Mouse (Mus musculus) frontal cortex, adult 2 months (tissue): ENCODE results near the gene Gm49403. TPM values are rescaled to one million over a fixed set of nuclear protein-coding genes. Genes with fewer than 3 reads are reported as not detected.
"Not testable (repeated sequence)": the region's sequence is repeated elsewhere in the genome, so short reads cannot be mapped to it uniquely, and the experiment has no call there.

Experiments used
- DNase-seq, 2 experiments: peaks; one replicate each; pipeline ENCODE4 v3.0.0; 2022; ENCODE audit warnings: low spot score in 1 of 2; ENCODE audit errors: extremely low spot score in 1 of 2
- polyA plus RNA-seq: library from polyadenylated mRNA; depleted of rRNA; stranded (reverse); fragments of >200 nt; gene quantifications from 2 replicates; pipeline ENCODE4 v1.2.3, GENCODE M21; 2012; rRNA removed

Gm49403 gene
- polyA plus RNA-seq, result not detected in 2 replicates

DNA sequence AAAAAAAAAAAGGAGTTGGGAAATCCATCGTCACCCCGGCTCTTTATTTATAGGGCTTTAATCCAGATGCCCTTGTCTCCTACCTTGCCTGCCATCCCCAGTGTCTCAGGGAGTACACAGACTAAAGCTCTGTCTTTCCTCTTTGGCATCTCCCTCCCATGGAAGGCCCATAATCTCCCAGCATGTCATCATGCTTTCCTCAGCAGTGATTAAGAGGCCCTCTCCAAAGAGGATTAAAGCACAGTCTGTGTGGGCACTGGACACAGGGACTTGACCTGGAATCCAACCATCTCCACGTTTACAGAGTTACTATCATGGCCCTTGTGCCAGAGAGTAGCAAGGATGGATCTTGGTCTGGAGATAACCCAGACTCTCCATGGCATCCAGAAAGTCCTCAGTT, at the start of gene Gm49403, which contains the start of gene Lbhd1:
Gene Gm49403 (plus strand): TSS at position 315 of the 400 bp plus-strand sequence.
Gene Lbhd1 (plus strand): TSS at position 117 of the 400 bp plus-strand sequence.
- DNase-seq, result no peak

- DNase-seq, result not testable (repeated sequence)
These were observed 47.4 kb upstream of the Gm49403 start for GRCm38 (mm10) chr19:8836327-8836726.

- DNase-seq, result peak; percentile 76 to 87
These were observed 46.4 kb upstream of the Gm49403 start, which contains the start of gene Bscl2 for GRCm38 (mm10) chr19:8837251-8837791. Gene Bscl2 (plus strand): TSS chr19:8837467.

DNA sequence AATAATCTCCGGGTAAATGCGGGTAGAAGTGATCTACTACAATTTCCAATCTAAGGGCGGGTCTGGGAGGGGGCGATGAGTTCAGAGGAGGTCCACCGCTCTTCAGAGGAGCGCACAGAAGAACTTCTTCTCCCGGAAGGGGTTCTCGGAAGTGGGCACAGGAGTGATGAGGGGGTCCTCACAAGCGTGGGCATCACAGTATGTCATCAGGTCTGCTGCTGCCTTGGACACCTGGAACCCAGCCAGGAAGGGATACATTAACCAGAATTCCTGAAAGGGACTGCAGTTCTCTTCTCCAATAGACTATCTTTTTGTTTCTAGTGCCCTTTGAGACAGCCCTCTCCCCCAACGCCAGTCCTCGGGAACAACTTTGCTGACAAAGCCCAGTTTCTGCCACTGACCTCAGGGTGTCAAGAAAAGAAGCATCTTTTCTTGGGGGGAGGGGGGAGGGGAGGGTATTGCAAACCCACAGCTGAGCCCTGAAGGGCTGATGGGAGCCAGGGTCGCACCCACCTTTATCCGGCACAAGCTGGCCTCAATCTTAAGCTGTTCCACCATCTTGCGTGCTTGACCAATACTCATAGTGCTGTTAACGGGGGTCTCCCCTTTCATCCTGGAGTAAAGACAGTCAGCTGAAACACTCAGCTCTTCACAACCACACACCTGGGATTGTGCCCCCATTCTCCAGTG, 45.5 kb upstream of the Gm49403 start:
- DNase-seq, result no peak

- peak; percentile 89 to 90 for DNase-seq
These were observed 44.4 kb upstream of the Gm49403 start, which contains the start of gene Gng3 for GRCm38 (mm10) chr19:8839103-8839907. Gene Gng3 (minus strand): TSS chr19:8839194.

GRCm38 (mm10) chr19:8839908-8840791, 43.6 kb upstream of the Gm49403 start:
- DNase-seq, result peak in 1 of 2 experiments; percentile 78

DNA sequence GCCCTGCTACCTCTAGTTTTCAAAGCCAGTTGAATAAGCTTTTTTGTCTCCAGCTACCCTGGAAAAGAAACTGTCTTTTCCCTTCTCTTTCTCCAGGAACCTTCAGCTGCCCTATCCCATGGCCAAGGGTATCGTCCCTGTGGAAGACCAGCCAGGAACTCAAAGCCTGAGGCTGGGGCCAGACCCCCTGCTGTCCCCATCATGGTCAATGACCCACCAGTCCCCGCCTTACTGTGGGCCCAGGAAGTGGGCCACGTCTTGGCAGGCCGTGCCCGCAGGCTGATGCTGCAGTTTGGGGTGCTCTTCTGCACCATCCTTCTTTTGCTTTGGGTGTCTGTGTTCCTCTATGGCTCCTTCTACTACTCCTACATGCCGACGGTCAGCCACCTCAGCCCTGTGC, 42.7 kb upstream of the Gm49403 start:
- DNase-seq, result no peak

DNA sequence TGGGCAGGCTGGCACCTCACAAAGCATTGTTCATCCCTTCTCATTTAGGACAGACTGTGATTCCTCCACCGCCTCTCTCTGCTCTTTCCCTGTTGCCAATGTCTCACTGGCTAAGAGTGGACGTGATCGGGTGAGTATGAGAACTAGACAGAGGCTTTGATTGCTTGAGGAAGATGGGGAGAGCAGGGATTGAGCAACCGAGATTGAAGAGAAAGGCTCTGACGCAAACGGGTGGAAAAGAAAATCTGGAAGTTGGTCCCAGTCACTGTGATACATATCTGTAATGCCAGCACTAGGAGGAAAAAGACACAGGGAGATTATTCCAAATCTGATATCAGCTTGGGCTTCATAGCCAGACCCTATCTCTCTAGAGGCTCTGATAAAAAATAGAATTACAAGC, 40.8 kb upstream of the Gm49403 start:
- no peak for DNase-seq

DNA sequence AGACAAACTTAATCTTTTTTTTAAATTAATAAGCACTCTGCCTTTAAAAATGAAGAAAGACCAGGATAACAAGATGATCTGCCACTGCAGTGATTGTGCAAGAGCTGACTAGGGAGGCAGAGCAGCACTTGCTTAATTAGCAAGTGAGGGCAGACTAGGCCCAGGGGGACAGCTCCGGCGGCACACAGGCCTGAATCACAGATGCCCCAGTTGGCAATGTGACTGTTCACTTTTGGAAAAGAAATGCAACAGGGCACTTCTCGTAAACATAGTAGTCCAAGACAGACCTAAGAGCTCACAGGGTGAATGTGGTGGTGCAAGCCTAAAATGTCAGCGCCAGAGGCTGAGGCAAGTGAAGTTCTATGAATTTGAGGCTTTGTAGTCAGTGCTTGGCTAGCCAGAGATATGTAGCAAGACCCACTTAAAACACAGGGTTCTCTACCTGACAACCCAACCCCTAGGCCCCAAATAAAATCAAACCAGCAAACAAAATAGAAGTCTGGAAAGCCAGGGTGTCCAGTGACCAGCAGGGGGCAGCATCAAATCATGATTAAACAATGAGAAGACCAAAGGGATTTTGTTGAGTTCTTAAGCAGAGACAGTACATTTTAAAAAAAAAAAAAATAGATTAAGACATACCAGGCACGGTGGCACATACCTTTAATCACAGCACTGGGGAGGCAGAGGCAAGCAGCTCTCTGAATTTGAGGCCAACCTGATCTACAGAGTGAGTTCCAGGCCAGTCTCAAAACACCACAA, 39.2 kb upstream of the Gm49403 start:
- peak in 1 of 2 experiments; percentile 91 for DNase-seq

DNA sequence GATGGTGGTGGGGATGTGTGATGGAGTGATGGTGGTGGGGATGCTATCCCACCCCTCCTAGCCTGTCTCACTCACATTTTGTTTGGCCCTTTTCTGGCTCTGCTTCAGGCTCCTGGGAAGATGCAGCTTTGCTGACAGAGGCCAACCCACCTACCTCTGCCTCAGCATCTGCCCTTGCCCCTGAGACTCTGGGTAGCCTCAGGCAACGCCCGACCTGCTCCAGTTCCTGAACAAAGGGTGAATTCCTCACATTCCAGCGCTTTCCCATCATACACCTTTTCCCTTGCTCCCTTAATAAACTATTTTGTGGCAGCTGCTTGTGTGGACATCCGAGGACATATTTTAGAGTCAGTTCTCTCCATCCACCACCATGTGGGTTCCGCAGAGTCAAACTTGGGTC, 35.4 kb upstream of the Gm49403 start:
- no peak for DNase-seq

- no peak for DNase-seq
These were observed 33.3 kb upstream of the Gm49403 start, which contains the start of gene Lrrn4cl for GRCm38 (mm10) chr19:8850402-8850901. Gene Lrrn4cl (plus strand): TSS chr19:8850768.

DNA sequence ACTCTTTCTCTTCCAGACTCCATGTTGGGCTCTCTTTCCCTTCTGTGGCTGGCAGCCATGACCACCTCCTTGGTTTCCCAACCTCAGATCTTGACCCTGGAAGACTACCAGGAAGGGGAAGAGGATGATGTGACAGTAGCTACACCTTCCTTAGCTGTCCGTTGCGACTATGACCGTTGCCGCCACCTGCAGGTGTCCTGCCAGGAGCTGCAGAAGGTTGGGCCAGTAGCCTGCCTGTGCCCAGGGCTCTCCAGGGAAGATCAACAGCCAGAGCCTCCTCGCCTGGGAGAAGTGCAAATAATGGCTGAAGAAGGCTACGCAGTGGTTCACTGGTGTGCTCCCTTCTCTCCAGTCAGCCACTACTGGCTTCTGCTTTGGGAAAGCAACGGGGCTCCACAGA, 32.1 kb upstream of the Gm49403 start:
- DNase-seq, result no peak

DNA sequence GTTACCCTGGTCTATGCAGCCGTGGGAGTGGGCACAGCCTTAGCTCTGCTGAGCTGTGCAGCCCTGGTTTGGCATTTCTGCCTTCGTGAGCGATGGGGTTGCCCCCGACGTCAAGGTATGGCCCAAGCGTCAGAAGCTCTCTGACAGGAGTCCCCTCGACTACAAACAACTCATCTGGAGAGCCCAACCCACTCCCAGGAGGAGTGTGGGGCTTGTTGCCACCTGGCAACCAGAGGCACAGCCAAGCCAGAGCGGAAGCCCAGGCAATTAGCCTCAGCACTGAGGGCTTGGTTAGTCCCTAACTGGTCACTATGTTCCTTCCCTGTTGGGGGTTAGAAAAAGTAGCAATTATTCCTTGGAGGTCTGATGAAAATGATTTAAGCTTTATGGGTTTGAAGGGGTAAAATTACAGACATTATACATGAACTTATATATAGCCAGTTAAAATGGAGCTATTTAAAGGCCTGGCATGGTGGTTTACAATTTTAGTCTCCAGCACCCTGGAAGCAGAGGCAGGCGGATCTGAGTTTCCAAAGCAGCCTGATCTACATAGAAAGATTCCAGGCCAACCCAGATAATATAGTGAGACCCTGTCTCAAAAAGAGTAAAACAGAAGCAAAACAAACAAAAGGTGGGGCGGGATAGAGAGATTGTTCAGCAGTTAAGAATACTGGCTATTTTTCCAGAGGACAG, 31.3 kb upstream of the Gm49403 start:
- no peak for DNase-seq

DNA sequence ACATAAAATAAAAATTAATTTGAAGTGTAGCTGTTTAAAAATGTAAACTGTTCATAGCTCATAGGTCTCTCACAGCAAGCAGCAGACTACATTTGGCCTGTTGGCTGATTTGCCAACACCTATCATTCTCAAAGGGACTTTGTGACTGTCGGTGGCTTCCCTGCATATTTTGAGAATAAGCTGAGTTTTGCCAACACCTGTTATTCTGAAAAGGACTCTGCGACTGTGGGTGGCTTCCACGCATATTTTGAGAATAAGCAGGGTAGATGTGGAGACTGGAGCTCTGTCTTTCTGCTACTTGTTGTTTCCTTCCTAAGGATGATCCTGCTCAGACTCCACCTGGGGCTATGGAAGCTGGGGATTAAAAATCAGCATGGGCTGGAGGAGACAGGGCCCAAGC, 30.6 kb upstream of the Gm49403 start:
- no peak for DNase-seq

DNA sequence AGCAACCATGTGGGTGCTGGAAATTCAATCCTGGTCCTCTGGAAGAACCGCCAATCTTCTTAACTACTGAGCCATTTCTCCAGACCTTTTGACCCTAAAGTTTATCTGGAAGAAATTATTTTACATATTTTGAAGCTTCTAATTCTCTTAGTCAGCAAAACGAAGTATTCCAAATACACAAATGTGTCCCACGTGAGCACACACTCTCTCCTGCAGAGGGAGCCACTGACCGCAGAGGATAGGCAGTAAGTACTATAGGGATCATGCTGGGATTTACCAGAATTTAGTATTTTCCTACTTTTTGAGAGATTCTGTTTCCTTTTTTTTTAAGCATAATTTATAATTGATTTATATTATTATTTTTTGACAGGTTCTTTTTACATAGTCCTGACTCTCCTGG, 26.0 kb upstream of the Gm49403 start:
- DNase-seq, result no peak

DNA sequence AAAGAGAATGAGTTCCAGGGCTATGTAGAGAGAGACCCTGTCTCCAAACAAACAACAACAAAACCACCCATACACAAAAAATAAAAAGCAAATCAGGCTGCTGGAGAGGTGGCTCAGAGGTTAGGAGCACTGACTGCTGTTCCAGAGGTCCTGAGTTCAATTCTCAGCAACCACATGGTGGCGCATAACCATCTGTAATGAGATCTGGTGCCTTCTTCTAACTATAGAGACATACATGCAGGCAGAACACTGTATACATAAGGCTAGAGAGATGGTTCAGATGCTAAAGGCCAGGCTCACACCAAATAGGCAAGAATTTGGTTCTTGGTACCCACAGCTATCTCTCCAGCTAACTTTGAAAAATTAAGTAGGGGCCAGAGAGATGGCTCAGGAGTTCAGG, 24.7 kb upstream of the Gm49403 start:
- no peak for DNase-seq

- DNase-seq, result no peak
These were observed 19.5 kb upstream of the Gm49403 start for GRCm38 (mm10) chr19:8864265-8864664.

- not testable (repeated sequence) for DNase-seq
These were observed 13.3 kb upstream of the Gm49403 start for GRCm38 (mm10) chr19:8870381-8870780.

- DNase-seq, result no peak
These were observed 12.9 kb upstream of the Gm49403 start for GRCm38 (mm10) chr19:8870838-8871237.
